Mouse (Mus musculus) heart, postnatal 0 days (tissue): ENCODE data around the gene Kcne2.

Experiments used
- CTCF ChIP-seq: IDR thresholded peaks from 2 replicates; pipeline ENCODE4 v1.5.1; 2016; ENCODE audit warnings: antibody characterized with exemption, control low read depth, low read depth
- EP300 ChIP-seq: IDR thresholded peaks from 2 replicates; pipeline ENCODE4 v1.6.1; 2016; ENCODE audit warnings: antibody characterized with exemption, low read depth

DNA sequence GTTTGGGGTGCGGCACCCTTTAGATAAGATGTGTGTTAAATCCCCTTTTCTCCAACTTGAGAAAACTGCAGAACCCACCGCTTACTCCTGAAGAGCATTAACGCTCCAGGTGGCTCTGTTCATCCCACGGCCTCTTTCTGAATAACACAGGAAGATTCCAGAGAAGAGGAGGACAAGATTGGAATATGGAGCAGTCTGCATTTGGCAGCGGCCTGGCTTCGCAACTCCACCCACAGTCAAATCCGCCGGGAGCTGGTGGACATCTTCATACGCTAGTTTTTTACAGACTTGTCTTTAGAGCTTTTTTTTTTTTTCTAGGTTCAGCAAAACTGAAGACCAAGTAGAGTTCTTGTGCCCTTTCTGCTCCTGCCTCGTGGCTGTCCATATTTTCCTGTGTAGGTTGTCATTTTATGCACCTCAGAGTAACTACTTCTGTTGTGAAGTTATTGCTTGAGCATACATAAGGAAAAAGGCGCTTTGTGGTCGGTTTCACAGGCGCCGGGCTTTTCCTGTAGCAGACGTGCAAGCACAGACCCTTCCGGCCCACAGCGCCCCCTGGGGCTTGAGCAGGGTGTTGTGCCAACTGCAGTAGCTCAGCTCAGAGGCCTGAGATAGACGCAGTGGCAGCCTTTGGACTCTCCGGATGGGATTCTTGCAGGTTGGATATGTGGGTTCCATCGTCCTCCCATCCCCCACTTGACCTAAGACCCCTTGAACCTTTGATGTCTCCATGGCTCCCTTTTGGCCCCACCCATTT lies 27.3 kb downstream of the Kcne2 start:
- TF ChIP-seq CTCF = peak; percentile 50
- no peak for TF ChIP-seq EP300
